Mouse (Mus musculus): Measurements from ENCODE around the gene Adat1.

DNA sequence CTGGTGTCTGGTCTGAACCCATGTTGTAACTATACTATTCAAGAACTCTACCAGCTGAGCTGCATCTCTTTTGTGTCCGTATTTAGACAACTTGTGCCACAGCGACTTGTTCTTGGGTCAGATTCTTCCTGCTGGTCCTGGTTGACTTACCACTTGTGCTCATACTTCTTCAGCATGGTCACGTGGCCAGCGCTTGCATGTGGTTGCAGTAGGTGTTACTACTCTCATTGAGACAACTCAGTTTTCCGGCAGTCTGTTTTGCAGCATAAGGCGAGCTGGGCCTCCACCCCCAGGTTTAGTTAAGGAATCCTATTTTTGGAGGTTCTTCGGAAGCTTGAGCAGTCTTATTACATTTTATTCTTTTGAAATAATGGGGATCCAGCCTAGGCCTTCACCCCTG lies 40.8 kb downstream of the Adat1 start:
- TF ChIP-seq CTCF (IDR thresholded peaks at IDR 0.05; ENCODE audit: low read depth) (no peak), EP300 (IDR thresholded peaks at IDR 0.05; ENCODE audit: low read depth) (no peak)
